Mouse (Mus musculus) G1E-ER4 (cell line): ENCODE results near the gene Zbtb32. TPM values are rescaled to one million over a fixed set of nuclear protein-coding genes. Genes with fewer than 3 reads are reported as not detected.

ENCODE experiments used
- GATA1 ChIP-seq: IDR thresholded peaks from one replicate; pipeline ENCODE4 v1.8.0; 2012; ENCODE audit warnings: low read length, inconsistent platforms
- polyA plus RNA-seq: library from polyadenylated mRNA; stranded (reverse); fragments of >175 nt; gene quantifications from 2 replicates; pipeline ENCODE4 v1.2.3, GENCODE M21; 2012

Gene Zbtb32
- polyA plus RNA-seq, 1 experiment, result 0.49 TPM

- TF ChIP-seq GATA1, result no peak
Observed at GRCm38 (mm10) chr7:30610043-30610442, 11.3 kb upstream of the Zbtb32 start.

DNA sequence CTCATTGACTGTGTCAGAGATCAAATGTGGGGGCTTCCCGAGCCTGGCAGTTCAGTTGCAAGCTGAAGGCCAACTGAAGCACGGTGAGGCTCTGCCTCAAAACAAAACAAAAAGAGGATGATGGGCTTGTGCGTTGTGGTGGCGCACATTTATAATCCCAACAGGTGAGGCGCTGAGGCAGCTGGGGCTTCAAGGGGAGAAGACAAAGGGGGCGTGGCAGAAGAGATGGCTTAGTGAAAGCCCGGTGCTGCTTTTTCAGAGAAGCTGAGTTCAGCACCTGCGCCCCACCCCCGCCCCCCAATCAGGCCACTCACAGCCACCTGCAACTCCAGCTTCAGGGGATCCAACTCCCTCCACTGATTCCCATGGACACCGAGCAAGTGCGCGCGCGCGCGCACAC, 9.8 kb upstream of the Zbtb32 start:
- no peak for TF ChIP-seq GATA1

- TF ChIP-seq GATA1, result no peak
Observed at GRCm38 (mm10) chr7:30607706-30608309, 9.1 kb upstream of the Zbtb32 start.

- no peak for TF ChIP-seq GATA1
Observed at GRCm38 (mm10) chr7:30604944-30605343, 6.2 kb upstream of the Zbtb32 start.

DNA sequence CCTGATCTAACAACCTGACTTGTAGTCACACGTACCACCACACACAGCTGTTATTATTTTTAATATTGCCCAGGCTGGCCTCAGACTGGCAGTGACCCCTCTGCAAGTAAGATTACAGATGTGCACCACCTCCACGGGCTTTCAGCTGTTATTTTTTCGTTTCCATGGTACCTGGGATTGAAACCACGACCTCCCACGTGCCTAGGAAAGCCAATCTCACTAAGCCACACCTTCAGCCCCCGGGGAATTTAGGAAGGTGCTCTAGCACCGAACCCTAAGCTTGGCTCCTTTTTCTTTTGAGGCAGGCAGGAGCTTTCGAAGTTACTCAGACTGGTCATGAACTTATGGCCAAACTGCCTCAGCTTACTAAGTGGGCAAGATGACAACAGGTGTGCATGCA, 5.7 kb upstream of the Zbtb32 start:
- no peak for TF ChIP-seq GATA1

GRCm38 (mm10) chr7:30602583-30602982, 3.9 kb upstream of the Zbtb32 start:
- TF ChIP-seq GATA1, result no peak

DNA sequence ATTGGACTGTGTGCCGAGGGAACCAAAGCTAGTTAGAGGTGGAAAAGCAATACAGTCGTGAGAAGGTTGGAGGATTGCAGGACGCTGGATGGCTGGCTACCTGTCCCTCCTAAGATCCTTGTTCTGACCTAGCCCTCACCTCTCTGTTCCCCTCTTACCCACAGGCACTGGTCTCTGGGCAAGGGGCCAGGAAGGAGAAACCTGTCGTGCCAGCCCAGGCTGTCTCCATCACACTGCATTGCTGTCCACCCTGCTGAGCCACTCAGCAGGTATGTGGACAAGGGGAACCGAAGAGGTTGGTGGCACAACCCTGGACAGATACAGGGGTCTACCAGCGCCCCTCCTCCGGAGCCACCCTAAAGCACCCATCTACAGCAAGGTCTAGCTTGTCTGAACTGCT, 1.9 kb upstream of the Zbtb32 start:
- no peak for TF ChIP-seq GATA1

GRCm38 (mm10) chr7:30599933-30600353, 1.2 kb upstream of the Zbtb32 start:
- TF ChIP-seq GATA1, result no peak

DNA sequence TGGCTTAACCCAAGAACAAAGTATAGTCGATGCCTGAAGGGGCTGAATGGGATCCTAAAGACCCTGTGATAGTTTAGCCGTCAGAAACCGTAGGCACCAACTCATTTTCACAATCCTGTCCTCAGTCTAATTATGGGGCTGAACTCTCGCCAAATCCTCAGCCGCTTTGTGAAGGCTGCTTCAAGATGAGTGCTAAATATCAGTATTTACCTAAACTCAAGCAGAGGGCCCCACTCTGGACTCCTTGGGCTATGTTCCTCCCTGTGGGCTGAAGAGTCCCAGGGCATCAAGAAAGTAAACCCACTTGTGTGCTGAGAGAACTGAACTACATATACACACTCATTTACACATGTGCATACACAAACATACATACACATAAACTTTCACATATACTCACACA, 1.9 kb downstream of the Zbtb32 start:
- no peak for TF ChIP-seq GATA1

DNA sequence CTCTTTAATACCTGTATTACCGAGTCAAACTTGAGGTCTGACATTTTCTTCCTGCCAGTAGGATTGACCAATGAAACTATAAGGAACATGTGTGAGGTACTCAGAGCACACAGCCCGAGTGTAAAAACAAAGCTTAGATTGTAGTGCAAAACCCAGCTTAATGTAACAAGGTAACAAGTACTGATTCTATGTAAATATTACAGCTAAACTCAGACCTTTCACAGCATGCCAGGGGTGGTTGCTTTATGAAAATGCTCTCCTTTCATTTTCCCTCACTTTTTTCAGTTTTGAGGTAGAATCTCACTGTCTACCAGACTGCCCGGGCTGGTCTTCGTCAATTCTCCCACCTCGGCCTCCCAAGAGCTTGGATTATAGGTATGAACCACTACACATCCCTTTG, 2.6 kb downstream of the Zbtb32 start:
- TF ChIP-seq GATA1, result no peak

DNA sequence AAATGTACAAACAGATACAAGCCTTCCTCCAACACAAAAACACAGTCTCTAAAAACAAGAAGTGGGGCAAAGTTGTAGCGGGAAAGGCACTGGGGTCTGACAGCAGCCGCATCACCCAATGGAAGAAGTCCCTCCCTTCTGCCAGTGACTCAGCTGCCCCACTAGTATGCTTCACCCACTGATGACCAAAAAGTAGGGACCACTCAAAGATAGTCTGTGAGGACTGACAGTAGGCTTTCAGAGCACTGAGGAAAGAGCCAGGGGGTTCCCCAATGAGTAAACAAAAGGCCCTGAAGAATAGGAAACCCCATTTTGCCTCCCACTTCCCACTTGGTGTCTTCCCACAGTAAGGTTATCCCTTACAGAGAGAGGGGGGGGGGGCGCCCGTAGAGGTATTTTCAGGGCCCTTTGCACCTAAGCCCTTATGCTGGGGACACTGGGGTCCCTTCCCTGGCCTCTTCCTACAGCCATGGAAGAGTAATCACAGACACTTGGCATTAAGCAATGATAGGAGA, 4.1 kb downstream of the Zbtb32 start:
- TF ChIP-seq GATA1, result no peak

- no peak for TF ChIP-seq GATA1
Observed at GRCm38 (mm10) chr7:30593579-30594509, 4.9 kb downstream of the Zbtb32 start.

GRCm38 (mm10) chr7:30592772-30593423, 5.8 kb downstream of the Zbtb32 start:
- TF ChIP-seq GATA1, result no peak

GRCm38 (mm10) chr7:30591605-30591951, 7.1 kb downstream of the Zbtb32 start:
- no peak for TF ChIP-seq GATA1

DNA sequence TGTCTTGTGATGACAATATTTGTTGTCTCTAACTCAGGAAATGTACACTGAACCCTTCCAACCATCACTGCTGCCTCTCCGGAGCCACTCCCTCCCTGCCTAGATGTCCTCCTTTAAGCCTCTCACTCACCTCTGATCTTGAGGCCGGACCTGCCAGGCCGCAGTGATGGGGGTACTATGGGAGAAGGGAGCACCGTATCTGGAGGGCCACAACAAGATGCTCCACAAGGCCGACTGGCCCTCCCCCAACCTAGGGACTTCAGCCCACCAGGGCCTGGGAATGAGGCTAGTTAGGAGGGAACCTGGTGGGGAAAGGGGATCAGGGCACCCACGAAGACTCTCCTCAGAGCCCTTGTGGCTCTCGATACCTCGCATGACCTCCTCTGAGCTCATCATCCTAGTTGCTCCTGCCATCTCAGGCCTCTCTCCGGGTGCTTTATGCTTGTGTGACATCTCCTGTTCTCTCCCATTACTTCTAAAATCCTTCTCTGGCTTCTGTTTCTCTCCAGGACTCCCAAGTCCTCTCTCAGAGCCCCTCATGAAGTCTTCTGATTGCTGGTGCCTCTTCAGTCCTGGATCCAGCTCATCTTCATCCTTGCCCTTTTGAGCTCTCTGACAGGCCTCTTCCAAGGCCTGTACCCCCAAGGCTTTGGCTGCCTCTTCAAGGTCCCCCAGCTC, 7.6 kb downstream of the Zbtb32 start:
- no peak for TF ChIP-seq GATA1
